Mouse (Mus musculus) bone marrow macrophage, adult 2 months (primary cell): Measurements from ENCODE around the gene Vamp1.

Source experiments
- CTCF ChIP-seq: IDR thresholded peaks from 2 replicates; pipeline ENCODE4 v1.5.1; 2012; ENCODE audit warnings: low read depth, mild to moderate bottlenecking, low read length, moderate library complexity
- POLR2A ChIP-seq: IDR thresholded peaks from 2 replicates; pipeline ENCODE4 v1.6.1; 2012; ENCODE audit warnings: mild to moderate bottlenecking, low read depth, low read length, borderline replicate concordance

DNA sequence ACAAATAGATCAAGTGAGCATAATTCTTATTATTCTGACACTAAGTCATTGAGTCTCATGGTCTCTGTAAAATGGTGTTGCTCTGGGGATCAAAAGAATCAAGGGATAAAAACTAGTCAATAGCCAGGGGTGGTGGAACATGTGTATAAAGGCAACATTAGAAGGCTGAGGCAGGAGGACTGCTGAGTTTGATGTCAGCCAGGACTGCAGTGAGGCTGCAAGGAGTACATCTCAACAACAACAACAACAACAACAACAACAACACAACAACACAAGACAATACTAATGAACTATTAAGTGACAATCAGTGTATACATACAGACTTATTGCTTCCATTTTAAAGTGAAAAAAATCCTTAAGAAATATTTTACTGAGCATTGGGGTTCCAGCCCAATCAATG, 24.5 kb upstream of the Vamp1 start:
- TF ChIP-seq POLR2A (no peak), CTCF (no peak)
